Mouse (Mus musculus): ENCODE results near the gene Mfsd11. TPM values are rescaled to one million over a fixed set of nuclear protein-coding genes. Genes with fewer than 3 reads are reported as not detected.
A peak's percentile ranks its signal among the peaks of the same experiment; 100 is the strongest.
"Not testable (repeated sequence)": the region's sequence is repeated elsewhere in the genome, so short reads cannot be mapped to it uniquely, and the experiment has no call there.

The Mfsd11 gene
- polyA plus RNA-seq, 1 experiment from 2014 or later: 48.0 TPM

GRCm38 (mm10) chr11:116823255-116823654, 29.0 kb upstream of the Mfsd11 start:
- no peak overlapping the region for H3K9ac ChIP-seq
- peaks cover 44% of the 10 kb centered on the region for H3K4me1 ChIP-seq
- H3K27me3 ChIP-seq: no peaks in the 10 kb centered on the region
- H3K4me3 ChIP-seq: no peak overlapping the region
- H3K4me2 ChIP-seq: no peak overlapping the region
- WGBS: 100% methylated on average over 2 of the region's 2 CpGs
- H3K9me3 ChIP-seq: no peaks in the 10 kb centered on the region
- ATAC-seq (ENCODE audit: insufficient number of reproducible peaks, low FRiP score, low TSS enrichment, low read depth): no peak
- no peak overlapping the region for H3K27ac ChIP-seq
- no peaks in the 10 kb centered on the region for H3K36me3 ChIP-seq

GRCm38 (mm10) chr11:116823885-116824284, 28.4 kb upstream of the Mfsd11 start:
- not testable (repeated sequence) for H3K36me3 ChIP-seq; H3K9ac ChIP-seq; H3K4me3 ChIP-seq; ATAC-seq (ENCODE audit: insufficient number of reproducible peaks, low FRiP score, low TSS enrichment, low read depth); H3K27me3 ChIP-seq; H3K9me3 ChIP-seq; H3K27ac ChIP-seq; H3K4me2 ChIP-seq
- 94% methylated on average over 10 of the region's 10 CpGs for WGBS
- H3K4me1 ChIP-seq: peaks cover 46% of the 10 kb centered on the region

GRCm38 (mm10) chr11:116825230-116825629, 27.0 kb upstream of the Mfsd11 start:
- H3K27ac ChIP-seq: no peak overlapping the region
- 67% methylated on average over 3 of the region's 5 CpGs for WGBS
- H3K4me3 ChIP-seq: no peak overlapping the region

GRCm38 (mm10) chr11:116826550-116827504, 25.4 kb upstream of the Mfsd11 start:
- Histone ChIP-seq H3K27me3 (no peaks in the 10 kb centered on the region), H3K27ac (peak overlapping the region; percentile 76; the same call in 1 of the 2 replicates), H3K9me3 (no peaks in the 10 kb centered on the region), H3K4me2 (peak overlapping the region; percentile 90), H3K9ac (peak overlapping the region; percentile 78), H3K4me3 (peak overlapping the region; percentile 70), H3K36me3 (0 out of 2 replicates have a peak, but pooled peaks cover 2% of the 10 kb centered on the region), H3K4me1 (peaks cover 35% of the 10 kb centered on the region)
- 43% methylated on average over 17 of the region's 17 CpGs for WGBS
- no peak for ATAC-seq (ENCODE audit: insufficient number of reproducible peaks, low FRiP score, low TSS enrichment, low read depth)

More at GRCm38 (mm10) chr11:116825230-116825629, 27.0 kb upstream of the Mfsd11 start:
- Histone ChIP-seq H3K9ac (no peak overlapping the region), H3K9me3 (no peaks in the 10 kb centered on the region), H3K4me2 (no peak overlapping the region), H3K4me1 (peaks cover 39% of the 10 kb centered on the region), H3K36me3 (no peaks in the 10 kb centered on the region), H3K27me3 (no peaks in the 10 kb centered on the region)
- ATAC-seq (ENCODE audit: insufficient number of reproducible peaks, low FRiP score, low TSS enrichment, low read depth): no peak

GRCm38 (mm10) chr11:116827534-116828165, 24.6 kb upstream of the Mfsd11 start, which contains the start of gene Mxra7:
TSS of gene Mxra7 (minus strand) at chr11:116828046.
- H3K9me3 ChIP-seq: no peaks in the 10 kb centered on the region
- peak within 1 kb of the TSS; percentile 70 for H3K4me3 ChIP-seq
- H3K27me3 ChIP-seq: no peaks in the 10 kb centered on the region
- peaks cover 3% of the 10 kb centered on the region for H3K36me3 ChIP-seq
- peak within 1 kb of the TSS; percentile 78 for H3K9ac ChIP-seq
- ATAC-seq (ENCODE audit: insufficient number of reproducible peaks, low FRiP score, low TSS enrichment, low read depth): no peak
- WGBS: 1% methylated on average over 64 of the region's 71 CpGs
- peaks cover 36% of the 10 kb centered on the region for H3K4me1 ChIP-seq
- H3K4me2 ChIP-seq: peak within 1 kb of the TSS; percentile 90
- peak within 1 kb of the TSS; percentile 76 for H3K27ac ChIP-seq

GRCm38 (mm10) chr11:116832172-116832685, 20.0 kb upstream of the Mfsd11 start:
- no peak overlapping the region for H3K4me3 ChIP-seq
- ATAC-seq (ENCODE audit: insufficient number of reproducible peaks, low FRiP score, low TSS enrichment, low read depth): no peak
- no peak overlapping the region for H3K9ac ChIP-seq
- peaks cover 49% of the 10 kb centered on the region for H3K36me3 ChIP-seq
- H3K4me1 ChIP-seq: peaks cover 26% of the 10 kb centered on the region
- H3K9me3 ChIP-seq: no peaks in the 10 kb centered on the region
- no peaks in the 10 kb centered on the region for H3K27me3 ChIP-seq
- no peak overlapping the region for H3K27ac ChIP-seq
- no peak overlapping the region for H3K4me2 ChIP-seq
- WGBS: 35% methylated on average over 4 of the region's 4 CpGs

GRCm38 (mm10) chr11:116834954-116835353, 17.3 kb upstream of the Mfsd11 start:
- Histone ChIP-seq H3K4me2 (no peak overlapping the region), H3K9me3 (no peaks in the 10 kb centered on the region), H3K27me3 (no peaks in the 10 kb centered on the region), H3K4me3 (no peak overlapping the region), H3K27ac (no peak overlapping the region), H3K36me3 (peaks cover 76% of the 10 kb centered on the region), H3K4me1 (peaks cover 18% of the 10 kb centered on the region), H3K9ac (no peak overlapping the region)
- 95% methylated on average over 1 of the region's 1 CpGs for WGBS
- no peak for ATAC-seq (ENCODE audit: insufficient number of reproducible peaks, low FRiP score, low TSS enrichment, low read depth)

GRCm38 (mm10) chr11:116836283-116836682, 16.0 kb upstream of the Mfsd11 start:
- Histone ChIP-seq H3K27me3 (no peaks in the 10 kb centered on the region), H3K4me3 (no peak overlapping the region), H3K4me2 (no peak overlapping the region), H3K36me3 (peaks cover 89% of the 10 kb centered on the region), H3K9ac (no peak overlapping the region), H3K27ac (no peak overlapping the region), H3K4me1 (peaks cover 31% of the 10 kb centered on the region), H3K9me3 (no peaks in the 10 kb centered on the region)
- WGBS: 86% methylated on average over 4 of the region's 4 CpGs
- no peak for ATAC-seq (ENCODE audit: insufficient number of reproducible peaks, low FRiP score, low TSS enrichment, low read depth)

- Histone ChIP-seq H3K4me1 (peaks cover 37% of the 10 kb centered on the region), H3K27ac (no peak overlapping the region), H3K9me3 (no peaks in the 10 kb centered on the region), H3K27me3 (no peaks in the 10 kb centered on the region), H3K9ac (no peak overlapping the region), H3K4me2 (no peak overlapping the region), H3K36me3 (peaks cover 86% of the 10 kb centered on the region), H3K4me3 (no peak overlapping the region)
- WGBS: 92% methylated on average over 10 of the region's 10 CpGs
- no peak for ATAC-seq (ENCODE audit: insufficient number of reproducible peaks, low FRiP score, low TSS enrichment, low read depth)
These were observed 14.8 kb upstream of the Mfsd11 start for GRCm38 (mm10) chr11:116837441-116837840.

GRCm38 (mm10) chr11:116838936-116839335, 13.3 kb upstream of the Mfsd11 start:
- no peak overlapping the region for H3K4me3 ChIP-seq
- 90% methylated on average over 14 of the region's 14 CpGs for WGBS
- H3K9me3 ChIP-seq: no peaks in the 10 kb centered on the region
- H3K36me3 ChIP-seq: peaks cover 72% of the 10 kb centered on the region
- no peak overlapping the region for H3K4me2 ChIP-seq
- H3K9ac ChIP-seq: no peak overlapping the region
- no peak overlapping the region for H3K27ac ChIP-seq
- ATAC-seq (ENCODE audit: insufficient number of reproducible peaks, low FRiP score, low TSS enrichment, low read depth): no peak
- peaks cover 32% of the 10 kb centered on the region for H3K4me1 ChIP-seq
- H3K27me3 ChIP-seq: no peaks in the 10 kb centered on the region

GRCm38 (mm10) chr11:116839601-116840000, 12.6 kb upstream of the Mfsd11 start:
- no peak overlapping the region for H3K4me3 ChIP-seq
- no peaks in the 10 kb centered on the region for H3K27me3 ChIP-seq
- ATAC-seq (ENCODE audit: insufficient number of reproducible peaks, low FRiP score, low TSS enrichment, low read depth): no peak
- H3K36me3 ChIP-seq: peaks cover 66% of the 10 kb centered on the region
- peaks cover 38% of the 10 kb centered on the region for H3K4me1 ChIP-seq
- H3K9me3 ChIP-seq: no peaks in the 10 kb centered on the region
- 72% methylated on average over 7 of the region's 7 CpGs for WGBS
- H3K9ac ChIP-seq: peak overlapping the region; percentile 3; the same call in 1 of the 2 replicates
- peak overlapping the region; percentile 4; the same call in 1 of the 2 replicates for H3K4me2 ChIP-seq
- H3K27ac ChIP-seq: no peak overlapping the region
